Mouse (Mus musculus) cerebellum, adult 2 months (tissue): ENCODE data around the gene Rhoa.

Experiments used
- CTCF ChIP-seq: fragments of 200-500 bp; IDR thresholded peaks from 2 replicates; pipeline ENCODE4 v1.5.1; 2011; ENCODE audit warnings: low read depth, mild to moderate bottlenecking, control low read depth, low read length, moderate library complexity, borderline replicate concordance; ENCODE audit not compliant: insufficient read depth
- POLR2A ChIP-seq: fragments of 200-500 bp; IDR thresholded peaks from 2 replicates; pipeline ENCODE4 v1.6.1; 2011; ENCODE audit warnings: low read length, control low read depth, borderline replicate concordance; ENCODE audit not compliant: insufficient read depth

- no peak for TF ChIP-seq POLR2A
- TF ChIP-seq CTCF, result no peak
These were observed 75.5 kb downstream of the Rhoa start for GRCm38 (mm10) chr9:108381382-108381781.
